Mouse (Mus musculus): ENCODE measurements around the gene Gm45208.

GRCm38 (mm10) chrX:7764657-7765280 is 42.7 kb downstream of the Gm45208 start:
- no peak for TF ChIP-seq CTCF (IDR thresholded peaks at IDR 0.05; ENCODE audit: control insufficient read depth, insufficient read depth, insufficient read length)
- TF ChIP-seq MAX (IDR thresholded peaks at IDR 0.05) = no peak
- no peak for TF ChIP-seq USF1 (IDR thresholded peaks at IDR 0.05; ENCODE audit: low read depth)
- TF ChIP-seq MYOD1 (IDR thresholded peaks at IDR 0.05; ENCODE audit: control insufficient read depth, insufficient read length, low read depth) = no peak
